Mouse (Mus musculus) mesoderm, embryonic 11.5 days (tissue): ENCODE results near the gene Tut1.
"Not testable (repeated sequence)": the region's sequence is repeated elsewhere in the genome, so short reads cannot be mapped to it uniquely, and the experiment has no call there.

ENCODE experiments used
- DNase-seq: peaks from one replicate; pipeline ENCODE4 v3.0.0-alpha.2; 2012; ENCODE audit warnings: low read depth, low spot score

The Tut1 gene

GRCm38 (mm10) chr19:8942276-8942964 lies 11.2 kb upstream of the Tut1 start:
- DNase-seq, result no peak

- no peak for DNase-seq
These were observed 10.6 kb upstream of the Tut1 start for GRCm38 (mm10) chr19:8943047-8943446.

GRCm38 (mm10) chr19:8944062-8944461 lies 9.6 kb upstream of the Tut1 start:
- no peak for DNase-seq

DNA sequence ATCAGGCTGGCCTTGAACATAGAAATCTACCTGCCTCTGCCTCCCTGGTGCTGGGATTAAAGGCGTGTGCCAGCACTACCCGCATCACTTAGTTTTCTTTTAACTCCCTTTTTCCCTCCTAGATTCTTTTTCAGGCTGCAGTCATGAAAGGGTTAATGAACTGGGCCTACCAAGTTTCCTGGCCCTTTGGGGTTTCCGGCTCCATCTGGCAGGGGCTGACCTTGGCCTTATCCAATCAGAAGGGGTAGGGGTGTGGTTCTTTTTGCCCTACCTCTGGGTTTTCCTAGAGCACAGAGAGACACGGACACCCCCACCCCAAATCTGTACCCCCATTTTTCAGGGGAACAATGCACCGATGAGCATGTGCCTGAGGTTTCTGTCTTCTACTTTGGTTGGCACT lies 8.9 kb upstream of the Tut1 start:
- peak; percentile 86 for DNase-seq

GRCm38 (mm10) chr19:8945251-8945650 lies 8.4 kb upstream of the Tut1 start:
- DNase-seq, result no peak

DNA sequence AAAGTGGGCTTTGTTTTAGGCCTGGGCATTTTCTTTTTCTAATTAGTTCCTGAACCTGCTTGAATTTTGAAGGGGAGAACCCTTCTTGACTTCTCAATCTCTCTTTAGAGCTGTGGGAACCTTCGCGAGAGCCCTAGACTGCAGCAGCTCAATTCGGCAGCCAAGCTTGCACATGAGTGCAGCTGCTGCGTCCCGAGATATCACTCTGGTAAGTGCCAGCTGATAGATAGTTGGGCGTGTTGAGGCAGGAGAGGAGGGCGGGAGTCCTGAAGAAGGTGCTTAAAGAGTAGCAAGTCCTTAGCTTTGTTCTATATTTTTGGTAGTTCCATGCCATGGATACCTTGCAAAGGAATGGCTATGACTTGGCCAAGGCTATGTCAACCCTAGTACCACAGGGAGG lies 6.7 kb upstream of the Tut1 start:
- DNase-seq, result no peak

DNA sequence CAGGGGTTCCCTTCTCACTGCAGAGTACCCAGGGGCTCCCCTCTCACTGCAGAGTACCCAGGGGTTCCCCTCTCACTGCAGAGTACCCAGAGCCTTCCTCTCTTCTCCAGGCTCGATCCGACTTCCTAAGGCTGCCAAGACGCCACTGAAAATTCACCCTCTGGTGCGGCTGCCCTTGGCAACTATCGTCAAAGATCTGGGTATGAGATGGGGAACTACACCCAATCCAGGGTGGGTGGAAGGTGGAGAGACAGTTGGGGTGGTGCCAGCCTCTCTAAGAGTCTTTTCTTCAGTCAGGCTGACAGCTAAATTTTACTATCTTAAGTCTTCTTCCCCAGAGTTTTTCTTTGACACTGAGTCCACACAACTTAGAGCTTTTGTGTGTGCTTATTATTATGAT lies 3.5 kb upstream of the Tut1 start:
- no peak for DNase-seq

GRCm38 (mm10) chr19:8952241-8952640 lies 1.4 kb upstream of the Tut1 start:
- DNase-seq, result no peak

DNA sequence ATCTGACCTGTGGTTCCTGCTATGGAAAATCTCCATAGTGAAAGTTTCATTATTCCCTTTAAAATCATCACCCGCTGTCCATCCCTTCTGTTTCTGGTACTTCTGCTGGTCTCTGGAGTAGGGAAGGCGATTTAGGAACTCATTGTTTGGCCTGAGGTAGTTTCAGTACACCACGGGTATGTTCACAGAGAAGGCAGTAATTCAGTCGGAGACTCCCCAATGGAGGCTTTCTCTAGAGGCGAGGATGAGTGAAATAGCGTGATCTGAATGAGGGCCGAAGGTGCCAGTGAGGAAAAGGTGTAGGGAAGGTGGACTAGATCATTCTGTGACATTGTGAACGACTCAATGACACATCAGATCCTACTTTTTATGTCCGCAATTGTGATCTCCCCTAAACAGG lies 524 bp downstream of the Tut1 start:
- DNase-seq, result no peak

DNA sequence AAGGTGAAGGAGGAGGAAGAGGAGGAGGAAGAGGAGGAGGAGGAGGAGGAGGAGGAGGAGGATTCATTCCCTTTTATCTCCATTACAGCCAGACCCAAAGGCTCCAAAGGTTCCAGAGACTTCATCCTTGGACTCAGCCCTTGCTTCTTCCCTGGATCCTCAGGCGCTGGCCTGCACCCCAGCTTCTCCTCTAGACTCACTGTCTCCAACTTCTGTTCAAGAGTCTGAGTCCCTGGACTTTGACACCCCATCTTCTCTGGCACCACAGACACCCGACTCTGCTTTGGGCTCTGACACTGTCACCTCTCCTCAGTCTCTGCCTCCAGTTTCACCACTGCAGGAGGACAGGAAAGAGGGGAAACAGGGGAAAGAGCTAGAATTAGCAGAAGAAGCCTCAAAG lies 8.6 kb downstream of the Tut1 start:
- no peak for DNase-seq

DNA sequence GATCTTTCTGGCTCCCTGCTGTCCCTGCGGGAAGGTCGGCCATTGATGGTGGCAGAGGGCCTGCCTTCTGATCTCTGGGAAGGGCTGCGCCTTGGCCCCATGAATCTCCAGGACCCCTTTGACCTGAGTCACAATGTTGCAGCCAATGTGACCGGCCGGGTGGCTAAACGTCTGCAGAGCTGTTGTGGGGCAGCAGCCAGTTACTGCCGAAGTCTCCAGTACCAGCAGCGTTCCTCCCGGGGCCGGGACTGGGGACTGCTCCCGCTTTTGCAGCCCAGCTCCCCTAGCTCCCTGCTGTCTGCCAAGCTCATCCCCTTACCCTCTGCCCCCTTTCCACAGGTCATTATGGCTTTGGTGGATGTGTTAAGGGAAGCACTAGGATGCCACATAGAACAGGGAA lies 11.4 kb downstream of the Tut1 start:
- DNase-seq, result no peak

- no peak for DNase-seq
These were observed 12.1 kb downstream of the Tut1 start for GRCm38 (mm10) chr19:8965771-8966170.

GRCm38 (mm10) chr19:8966198-8966589 lies 12.5 kb downstream of the Tut1 start:
- DNase-seq, result no peak

GRCm38 (mm10) chr19:8966590-8967372 lies 13.1 kb downstream of the Tut1 start, which contains the start of gene Eef1g:
Gene Eef1g (plus strand): TSS chr19:8967041.
- DNase-seq, result peak; percentile 99

DNA sequence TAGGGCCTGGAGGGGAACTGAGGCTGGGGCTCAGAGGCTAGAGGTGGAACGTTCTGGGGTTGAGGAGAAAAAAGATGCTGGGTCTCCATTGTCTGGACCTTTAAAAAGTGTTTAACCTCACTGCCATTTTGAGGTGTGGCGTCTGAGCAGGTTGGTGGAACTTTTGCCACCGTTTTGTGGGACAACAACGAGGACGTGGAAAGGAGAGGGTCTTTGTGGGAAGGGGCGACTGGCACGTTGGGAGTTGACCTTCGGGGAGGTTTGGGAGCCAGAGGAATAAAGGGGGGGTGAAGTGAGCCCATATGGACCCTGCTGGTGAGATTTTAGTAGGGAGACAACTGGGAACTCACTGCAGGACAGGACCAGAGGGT lies 13.7 kb downstream of the Tut1 start:
- no peak for DNase-seq

- no peak for DNase-seq
These were observed 14.2 kb downstream of the Tut1 start for GRCm38 (mm10) chr19:8967893-8968292.

GRCm38 (mm10) chr19:8972491-8972890 lies 18.8 kb downstream of the Tut1 start:
- DNase-seq, result not testable (repeated sequence)

GRCm38 (mm10) chr19:8974638-8975037 lies 21.0 kb downstream of the Tut1 start:
- no peak for DNase-seq

GRCm38 (mm10) chr19:8975491-8975890 lies 21.8 kb downstream of the Tut1 start:
- DNase-seq, result no peak

DNA sequence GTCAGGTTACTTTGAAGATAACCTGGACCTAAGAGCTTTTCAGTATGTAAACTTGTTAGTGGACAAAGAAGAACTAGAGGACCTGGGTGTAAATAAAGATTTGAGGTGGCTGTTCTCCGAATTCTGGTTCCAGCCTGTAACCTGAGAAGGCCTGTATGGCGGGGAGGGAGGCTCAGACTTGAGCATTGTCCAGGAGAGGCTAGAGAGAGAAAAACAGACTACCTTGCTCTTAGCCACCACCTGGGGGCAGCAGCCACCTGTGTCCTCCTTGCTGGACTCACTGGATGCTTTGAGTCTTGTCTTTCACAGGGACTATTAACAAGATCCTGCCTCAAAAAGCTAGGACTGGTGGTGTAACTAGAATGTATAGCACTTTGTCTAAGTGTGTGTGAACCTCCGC lies 22.9 kb downstream of the Tut1 start:
- DNase-seq, result peak; percentile 66

GRCm38 (mm10) chr19:8980771-8981170 lies 27.1 kb downstream of the Tut1 start:
- no peak for DNase-seq

- DNase-seq, result no peak
These were observed 28.0 kb downstream of the Tut1 start for GRCm38 (mm10) chr19:8981450-8982168.
